Mouse (Mus musculus): ENCODE measurements around the gene Ap3m1.

Ap3m1 gene

GRCm38 (mm10) chr14:20997548-20997947, 54.8 kb downstream of the Ap3m1 start:
- DNase-seq = no peak

- DNase-seq = no peak
Observed at GRCm38 (mm10) chr14:20996361-20996760, 55.9 kb downstream of the Ap3m1 start.

GRCm38 (mm10) chr14:20995497-20995896, 56.8 kb downstream of the Ap3m1 start:
- no peak for DNase-seq

- no peak for DNase-seq
Observed at GRCm38 (mm10) chr14:20994475-20994874, 57.8 kb downstream of the Ap3m1 start.

GRCm38 (mm10) chr14:20993067-20993691, 59.1 kb downstream of the Ap3m1 start:
- DNase-seq = peak; percentile 46

- no peak for DNase-seq
Observed at GRCm38 (mm10) chr14:20991492-20991891, 60.8 kb downstream of the Ap3m1 start.

- no peak for DNase-seq
Observed at GRCm38 (mm10) chr14:20985482-20985881, 66.8 kb downstream of the Ap3m1 start.

- DNase-seq = peak; percentile 46
Observed at GRCm38 (mm10) chr14:20983832-20984231, 68.5 kb downstream of the Ap3m1 start.

All from right cerebral cortex, adult 18-20 months (tissue).